Mouse (Mus musculus) midbrain, postnatal 0 days (tissue): Measurements from ENCODE around the gene Cma1. TPM values are rescaled to one million over a fixed set of nuclear protein-coding genes. Genes with fewer than 3 reads are reported as not detected.
A peak's percentile ranks its signal among the peaks of the same experiment; 100 is the strongest.

ENCODE experiments used
- ATAC-seq: fragments of 200-750 bp; cut with Nextera tagmentation; 2 replicates; pipeline ENCODE4 v1.8.0; 2017; ENCODE audit warnings: moderate number of reproducible peaks, mild to moderate bottlenecking, moderate TSS enrichment, moderate library complexity; ENCODE audit not compliant: low FRiP score
- DNase-seq: peaks from one replicate; pipeline ENCODE4 v3.0.0-alpha.2; 2015; ENCODE audit warnings: low spot score
- H3K27ac ChIP-seq: fragments of 300-500 bp; sonication (generic); 2 replicates; pipeline ENCODE4 v1.5.1; 2014; ENCODE audit warnings: low read depth, mild to moderate bottlenecking, low read length, mixed read lengths
- H3K27me3 ChIP-seq: fragments of 300-500 bp; sonication (generic); 2 replicates; pipeline ENCODE4 v1.6.1; 2014; ENCODE audit warnings: low read length, control low read depth, mixed read lengths; ENCODE audit not compliant: insufficient read depth
- H3K36me3 ChIP-seq: fragments of 300-500 bp; sonication (generic); 2 replicates; pipeline ENCODE4 v1.6.1; 2014; ENCODE audit warnings: low read length, control low read depth, mixed read lengths; ENCODE audit not compliant: insufficient read depth
- H3K4me1 ChIP-seq: fragments of 300-500 bp; sonication (generic); 2 replicates; pipeline ENCODE4 v1.6.1; 2014; ENCODE audit warnings: mild to moderate bottlenecking, control low read depth, antibody characterized with exemption, low read length, mixed read lengths; ENCODE audit not compliant: insufficient read depth
- H3K4me2 ChIP-seq: fragments of 300-500 bp; sonication (generic); 2 replicates; pipeline ENCODE4 v1.6.1; 2014; ENCODE audit warnings: low read depth, mild to moderate bottlenecking, low read length, mixed read lengths; ENCODE audit not compliant: poor library complexity, severe bottlenecking
- H3K4me3 ChIP-seq: fragments of 300-500 bp; sonication (generic); 2 replicates; pipeline ENCODE4 v1.5.1; 2014; ENCODE audit warnings: low read depth, mild to moderate bottlenecking, low read length, moderate library complexity
- H3K9ac ChIP-seq: fragments of 300-500 bp; sonication (generic); replicated peaks from 2 replicates; pipeline ENCODE4 v1.6.1; 2014; ENCODE audit warnings: mild to moderate bottlenecking, low read length, moderate library complexity, mixed read lengths; ENCODE audit not compliant: poor library complexity, severe bottlenecking
- H3K9me3 ChIP-seq: fragments of 300-500 bp; sonication (generic); 2 replicates; pipeline ENCODE4 v1.6.1; 2016; ENCODE audit warnings: low read length, control low read depth
- CTCF ChIP-seq: IDR thresholded peaks from 2 replicates; pipeline ENCODE4 v1.5.1; 2016; ENCODE audit warnings: antibody characterized with exemption, mild to moderate bottlenecking
- WGBS: fragments of 180-500 bp; shearing (Covaris S2); extraction: QIAGEN DNeasy Blood & Tissue Kit; methylation state at CpG from one replicate; pipeline ENCODE4 v1.1.7; 2014; 5-methylcytosine and 5-hydroxymethylcytosine counted together
- polyA plus RNA-seq: library from polyadenylated mRNA; unstranded; fragments of >200 nt; fragmentation: Nextera tagmentation; extraction: Ambion mirVana; gene quantifications from 2 replicates; pipeline ENCODE4 v1.2.1, GENCODE M21; 2015
- total RNA-seq: library from RNA; depleted of rRNA; stranded (reverse); fragments of >200 nt; gene quantifications from 2 replicates; pipeline ENCODE4 v1.2.3, GENCODE M21; 2014

The Cma1 gene
- total and polyA plus RNA-seq, 2 experiments from 2014 or later, result 1.7 to 2.7 TPM

GRCm38 (mm10) chr14:55922475-55923232, 21.8 kb downstream of the Cma1 start:
- Histone ChIP-seq H3K4me3 (no peak overlapping the region), H3K27ac (no peak overlapping the region), H3K4me2 (no peak overlapping the region), H3K27me3 (no peaks in the 10 kb centered on the region), H3K9ac (no peak overlapping the region), H3K4me1 (no peaks in the 10 kb centered on the region), H3K9me3 (no peaks in the 10 kb centered on the region), H3K36me3 (no peaks in the 10 kb centered on the region)
- WGBS, result 81% methylated on average over 7 of the region's 7 CpGs
- ATAC-seq, result no peak
- no peak for DNase-seq
- no peak for TF ChIP-seq CTCF

- ATAC-seq, result peak; percentile 86
- WGBS, result 39% methylated on average over 14 of the region's 14 CpGs
- DNase-seq, result peak; percentile 96
- H3K4me1 ChIP-seq, result no peaks in the 10 kb centered on the region
- H3K4me3 ChIP-seq, result no peak overlapping the region
- H3K27me3 ChIP-seq, result no peaks in the 10 kb centered on the region
- no peak overlapping the region for H3K27ac ChIP-seq
- H3K9me3 ChIP-seq, result no peaks in the 10 kb centered on the region
- no peak overlapping the region for H3K9ac ChIP-seq
- no peaks in the 10 kb centered on the region for H3K36me3 ChIP-seq
- peak overlapping the region; percentile 21; the same call in 1 of the 2 replicates for H3K4me2 ChIP-seq
- TF ChIP-seq CTCF, result peak; percentile 99
Observed at GRCm38 (mm10) chr14:55918240-55919082, 26.0 kb downstream of the Cma1 start.

GRCm38 (mm10) chr14:55913406-55913805, 31.1 kb downstream of the Cma1 start:
- Histone ChIP-seq H3K4me2 (no peak overlapping the region), H3K27me3 (no peaks in the 10 kb centered on the region), H3K36me3 (no peaks in the 10 kb centered on the region), H3K27ac (no peak overlapping the region), H3K9me3 (no peaks in the 10 kb centered on the region), H3K9ac (no peak overlapping the region), H3K4me1 (no peaks in the 10 kb centered on the region), H3K4me3 (no peak overlapping the region)
- 64% methylated on average over 4 of the region's 4 CpGs for WGBS
- TF ChIP-seq CTCF, result no peak
- no peak for ATAC-seq
- DNase-seq, result no peak

GRCm38 (mm10) chr14:55905518-55905917, 39.0 kb downstream of the Cma1 start:
- H3K9ac ChIP-seq, result no peak overlapping the region
- DNase-seq (no peak), ATAC-seq (no peak)
- H3K27ac ChIP-seq, result no peak overlapping the region
- no peaks in the 10 kb centered on the region for H3K36me3 ChIP-seq
- no peaks in the 10 kb centered on the region for H3K27me3 ChIP-seq
- H3K4me2 ChIP-seq, result no peak overlapping the region
- H3K4me3 ChIP-seq, result no peak overlapping the region
- TF ChIP-seq CTCF, result peak; percentile 54
- WGBS, result 26% methylated on average over 1 of the region's 1 CpGs
- H3K9me3 ChIP-seq, result no peaks in the 10 kb centered on the region
- H3K4me1 ChIP-seq, result no peaks in the 10 kb centered on the region; the same call in 1 of the 2 replicates

- Histone ChIP-seq H3K9me3 (no peaks in the 10 kb centered on the region), H3K36me3 (peaks cover 27% of the 10 kb centered on the region), H3K9ac (peak overlapping the region; percentile 77), H3K4me3 (peak overlapping the region; percentile 48), H3K4me1 (peaks cover 4% of the 10 kb centered on the region; the same call in 1 of the 2 replicates), H3K4me2 (peak overlapping the region; percentile 84), H3K27ac (peak overlapping the region; percentile 89), H3K27me3 (no peaks in the 10 kb centered on the region)
- 6% methylated on average over 12 of the region's 12 CpGs for WGBS
- no peak for TF ChIP-seq CTCF
- ATAC-seq (peak; percentile 53), DNase-seq (no peak)
Observed at GRCm38 (mm10) chr14:55900414-55900755, 44.1 kb downstream of the Cma1 start.
